Mouse (Mus musculus): ENCODE measurements around the gene Tm7sf2.
"Not testable (repeated sequence)": the region's sequence is repeated elsewhere in the genome, so short reads cannot be mapped to it uniquely, and the experiment has no call there.

Gene Tm7sf2

DNA sequence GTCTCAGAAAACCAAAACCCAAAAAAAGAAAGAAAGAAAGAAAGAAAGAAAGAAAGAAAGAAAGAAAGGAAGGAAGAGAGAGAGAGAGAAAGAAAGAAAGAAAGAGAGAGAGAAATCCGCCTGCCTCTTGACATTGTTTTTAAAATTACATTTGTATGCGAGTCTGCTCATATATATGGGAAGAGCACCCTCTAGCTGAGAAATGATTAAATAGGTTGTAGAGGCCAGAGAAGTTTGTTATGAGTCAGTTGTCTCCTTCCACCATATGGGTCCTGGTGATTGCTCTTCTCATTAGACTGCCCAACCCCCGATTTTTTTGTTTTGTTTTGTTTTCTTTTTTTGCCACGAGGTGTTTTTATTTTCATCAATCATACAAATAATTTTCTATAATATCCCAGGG is 24.1 kb downstream of the Tm7sf2 start:
- not testable (repeated sequence) for DNase-seq (ENCODE audit: low spot score in 2 of 2)

DNA sequence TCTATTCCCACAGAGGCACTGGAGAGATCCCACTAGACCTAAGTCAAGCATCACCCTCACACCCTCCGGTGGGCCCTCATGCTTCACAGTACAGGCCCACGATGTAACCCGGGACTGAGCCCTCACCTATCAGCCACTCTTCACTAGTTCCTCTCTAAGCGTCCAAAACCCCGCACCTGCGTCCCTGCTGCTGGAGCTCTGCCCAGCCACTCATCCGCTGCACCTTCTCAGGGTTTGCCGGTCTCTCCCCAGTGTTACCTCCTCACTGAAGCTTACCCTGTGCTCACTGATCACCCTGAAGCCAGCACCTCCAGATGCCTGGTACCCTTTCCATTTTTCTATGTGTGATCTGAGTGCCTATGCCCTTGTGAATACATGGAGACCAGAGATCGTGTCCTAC is 25.9 kb downstream of the Tm7sf2 start:
- no peak for DNase-seq (ENCODE audit: low spot score in 2 of 2)

DNA sequence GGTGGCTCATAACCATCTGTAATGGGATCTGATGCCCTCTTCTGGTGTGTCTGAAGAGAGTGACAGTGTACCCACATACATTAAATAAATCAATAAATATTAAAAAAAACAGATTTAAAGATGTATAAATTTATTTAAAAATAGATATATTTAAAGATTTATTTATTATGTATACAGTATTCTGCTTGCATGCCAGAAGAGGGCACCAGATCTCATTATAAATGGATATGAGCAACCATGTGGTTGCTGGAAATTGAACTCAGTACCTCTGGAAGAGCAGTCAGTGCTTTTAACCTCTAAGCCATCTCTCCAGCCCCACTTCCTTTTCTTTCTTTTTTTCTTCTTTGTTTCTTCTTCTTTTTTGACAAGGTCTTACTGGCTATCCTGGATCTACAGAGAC is 28.2 kb downstream of the Tm7sf2 start:
- no peak for DNase-seq (ENCODE audit: low spot score in 2 of 2)

DNA sequence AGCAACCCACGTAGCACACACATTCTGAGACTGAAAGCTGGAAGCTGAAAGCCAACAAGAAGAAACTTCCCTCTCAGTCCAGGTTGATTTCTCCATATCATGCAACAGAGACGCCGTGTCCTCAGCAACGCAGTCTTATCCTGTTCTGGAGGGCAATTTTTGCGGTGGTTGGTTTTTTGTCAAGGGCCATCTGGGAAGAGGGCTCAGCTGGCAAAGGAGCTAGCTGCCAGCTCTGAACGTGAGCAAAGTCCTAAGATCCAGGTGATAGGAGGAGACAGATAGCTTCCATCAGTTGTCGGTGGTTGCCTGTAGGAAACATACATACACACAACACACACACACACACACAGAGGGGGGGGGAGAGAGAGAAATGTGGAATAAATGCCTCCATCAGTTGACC is 29.8 kb downstream of the Tm7sf2 start:
- DNase-seq (ENCODE audit: low spot score in 2 of 2) = no peak

DNA sequence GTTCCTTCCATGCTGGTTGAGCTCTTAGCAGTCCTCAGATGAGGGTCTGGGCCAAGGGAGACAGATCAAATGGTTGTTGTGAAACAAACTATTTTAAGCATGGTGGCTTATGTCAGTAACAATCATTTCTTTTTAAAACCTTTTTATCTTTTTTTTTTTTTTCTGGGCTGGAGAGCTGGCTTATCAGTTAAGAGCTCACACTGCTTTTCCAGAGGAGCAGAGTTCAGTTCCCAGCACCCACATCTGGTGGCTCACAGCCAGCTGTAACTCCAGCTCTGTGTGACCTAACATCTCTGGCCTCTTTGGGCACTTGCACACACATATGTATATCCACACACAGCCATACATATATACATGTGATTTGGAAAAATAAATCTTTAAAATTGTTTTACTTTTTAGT is 30.5 kb downstream of the Tm7sf2 start:
- no peak for DNase-seq (ENCODE audit: low spot score in 2 of 2)

DNA sequence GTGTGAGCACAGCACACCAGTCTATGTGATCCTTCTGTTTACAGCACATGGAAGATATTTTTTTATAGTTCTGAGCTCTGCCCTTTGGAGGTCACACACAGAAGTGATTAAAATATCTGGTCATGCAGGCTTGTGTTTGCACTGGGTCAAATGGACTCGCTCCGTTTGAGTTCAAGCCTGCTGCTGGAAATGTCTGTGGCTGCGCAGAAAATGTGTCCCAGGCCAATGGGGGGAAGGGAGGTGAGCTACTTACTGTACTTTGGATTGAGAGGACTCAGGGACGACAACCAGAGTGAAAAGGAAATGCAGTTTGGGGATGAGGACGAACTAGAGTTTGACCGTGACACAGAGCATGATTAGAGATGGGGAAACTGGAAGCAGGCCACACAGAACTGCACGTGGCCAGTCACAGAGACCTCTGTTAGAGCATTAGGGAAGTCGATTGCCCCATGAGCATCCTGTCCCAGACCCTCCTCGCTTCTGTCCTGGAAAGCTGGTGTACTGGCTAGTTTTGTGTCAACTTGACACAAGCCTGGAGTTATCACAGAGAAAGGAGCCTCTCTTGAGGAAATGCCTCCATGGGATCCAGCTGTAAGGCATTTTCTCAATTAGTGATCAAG is 32.1 kb downstream of the Tm7sf2 start:
- no peak for DNase-seq (ENCODE audit: low spot score in 2 of 2)

DNA sequence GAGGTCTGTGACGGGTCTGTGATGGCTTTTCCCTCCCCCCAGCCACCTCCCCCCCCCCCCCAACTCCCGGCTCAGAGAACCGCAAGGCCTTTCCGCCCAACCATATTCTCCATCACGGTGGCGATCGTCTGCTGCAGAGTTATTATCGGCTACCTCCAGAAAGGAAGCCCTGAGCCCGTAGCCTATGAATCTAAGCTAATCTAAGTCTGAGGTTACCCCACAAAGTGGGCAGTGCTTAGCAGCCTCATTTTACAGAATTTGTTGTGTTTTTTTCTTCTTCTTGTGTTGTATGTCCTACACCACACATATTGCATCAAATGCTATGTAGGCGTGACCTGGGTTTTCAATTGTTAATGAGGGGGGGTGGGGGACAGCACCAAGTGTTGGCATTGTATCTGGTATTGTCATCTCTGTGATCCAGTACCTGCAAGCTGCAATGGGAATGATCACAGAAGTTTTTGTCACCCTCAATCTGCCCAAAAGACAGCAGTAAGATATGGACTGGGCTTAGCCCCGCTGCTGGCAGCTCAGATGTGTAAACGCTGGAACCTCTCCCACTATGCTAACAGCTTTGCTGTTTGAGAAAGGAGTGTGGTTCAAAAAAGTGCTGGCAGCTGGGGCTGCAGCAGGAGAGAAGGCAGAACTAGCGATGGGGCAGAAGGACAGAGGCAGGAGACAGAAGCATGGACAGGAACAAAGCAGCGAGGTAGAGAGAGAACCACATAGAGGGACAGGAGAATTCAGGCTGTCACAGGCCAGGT is 37.5 kb downstream of the Tm7sf2 start:
- no peak for DNase-seq (ENCODE audit: low spot score in 2 of 2)

DNA sequence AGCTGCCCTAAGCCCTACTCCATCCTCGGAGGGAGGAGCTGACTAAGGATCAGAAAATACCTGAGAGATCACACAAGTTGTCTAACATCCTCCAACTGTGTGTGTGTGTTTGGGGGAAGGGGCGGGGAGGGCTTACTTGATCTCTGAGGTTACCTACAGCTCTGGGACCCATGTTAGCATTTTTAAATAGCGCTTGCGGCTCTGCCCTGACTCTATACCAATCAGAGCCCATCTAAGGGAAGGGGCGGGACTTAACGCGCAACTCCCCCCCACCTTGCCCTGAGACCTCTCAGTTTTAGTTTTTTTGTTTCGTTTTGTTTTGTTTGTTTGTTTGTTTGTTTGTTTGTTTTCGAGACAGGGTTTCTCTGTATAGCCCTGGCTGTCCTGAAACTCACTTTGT is 38.7 kb downstream of the Tm7sf2 start:
- no peak for DNase-seq (ENCODE audit: low spot score in 2 of 2)

DNA sequence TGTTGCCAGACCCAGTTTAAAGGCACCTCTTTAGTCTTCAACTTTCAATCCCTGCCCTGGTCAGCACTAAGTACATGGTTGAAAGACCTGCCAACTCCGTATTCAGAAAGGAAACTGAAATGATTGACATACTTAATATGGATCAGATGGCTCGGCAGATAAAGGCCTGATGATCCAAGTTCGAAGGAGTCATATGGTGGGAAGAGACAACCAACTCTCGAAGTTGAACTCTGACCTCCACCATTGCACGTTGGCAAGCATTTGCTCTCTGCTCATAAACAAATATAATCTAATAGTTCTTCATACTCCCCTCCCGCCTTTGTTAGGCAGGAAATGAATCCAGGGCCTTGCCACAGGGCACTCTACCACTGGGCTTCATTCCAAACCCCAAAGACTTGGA is 39.2 kb downstream of the Tm7sf2 start:
- no peak for DNase-seq (ENCODE audit: low spot score in 2 of 2)

DNA sequence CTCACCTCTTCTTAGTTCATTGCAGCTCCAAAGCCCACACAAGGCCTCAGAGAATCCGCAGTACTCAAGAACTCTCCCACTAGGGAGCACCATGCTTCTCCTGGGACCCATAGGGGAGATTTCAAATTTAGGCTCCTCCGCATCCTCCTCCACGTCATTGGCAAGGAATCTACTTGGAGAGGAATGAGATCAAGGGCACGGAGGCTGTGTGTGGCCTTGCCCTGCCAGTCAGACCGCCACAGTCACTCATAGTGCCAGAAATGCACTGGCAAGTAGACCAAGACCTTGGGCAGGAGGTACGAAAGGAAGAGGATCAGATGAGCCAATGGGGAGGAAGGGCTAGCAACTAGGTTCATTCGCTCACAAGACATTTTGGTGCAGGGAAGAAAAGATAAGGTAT is 44.2 kb downstream of the Tm7sf2 start:
- no peak for DNase-seq (ENCODE audit: low spot score in 2 of 2)

DNA sequence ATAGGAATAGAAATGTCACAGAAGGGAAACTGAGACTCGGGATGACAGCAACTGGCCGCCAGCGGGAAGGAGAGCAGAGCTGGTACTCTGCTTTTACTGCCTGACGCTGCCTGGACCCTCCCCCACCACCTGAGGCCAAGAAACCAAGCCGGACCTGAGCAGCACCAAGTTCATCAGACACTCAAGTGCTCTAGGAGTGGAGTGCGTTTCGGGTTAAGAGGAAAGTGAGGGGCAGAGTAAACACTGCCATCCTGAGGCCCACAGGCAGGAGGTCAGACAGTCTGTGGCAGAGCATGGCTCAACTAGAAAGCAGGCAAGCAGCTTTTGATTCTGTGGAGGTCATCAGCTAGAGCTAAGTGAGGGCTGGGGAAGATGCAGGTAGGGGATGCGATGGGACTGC is 45.1 kb downstream of the Tm7sf2 start:
- DNase-seq (ENCODE audit: low spot score in 2 of 2) = no peak

DNA sequence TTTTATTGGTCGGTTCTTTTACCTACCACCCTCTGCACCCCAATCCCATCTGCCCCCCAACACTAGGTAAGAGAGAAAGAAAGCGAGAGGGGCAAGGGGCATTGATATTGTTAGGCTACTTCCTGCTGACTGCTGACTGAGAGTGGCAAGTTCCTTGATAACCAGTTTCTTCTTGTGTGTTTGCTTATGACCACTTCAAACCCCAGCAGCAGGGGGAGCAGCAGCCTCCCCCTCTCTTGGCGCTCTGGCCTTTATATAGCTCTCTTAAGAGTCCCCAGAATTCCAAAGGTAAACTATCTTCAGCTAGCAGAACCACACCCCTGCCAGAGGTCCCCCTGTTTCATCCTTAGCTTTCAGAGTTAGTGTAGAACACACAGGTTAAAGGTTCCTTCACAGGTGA is 47.9 kb downstream of the Tm7sf2 start:
- DNase-seq (ENCODE audit: low spot score in 2 of 2) = no peak

DNA sequence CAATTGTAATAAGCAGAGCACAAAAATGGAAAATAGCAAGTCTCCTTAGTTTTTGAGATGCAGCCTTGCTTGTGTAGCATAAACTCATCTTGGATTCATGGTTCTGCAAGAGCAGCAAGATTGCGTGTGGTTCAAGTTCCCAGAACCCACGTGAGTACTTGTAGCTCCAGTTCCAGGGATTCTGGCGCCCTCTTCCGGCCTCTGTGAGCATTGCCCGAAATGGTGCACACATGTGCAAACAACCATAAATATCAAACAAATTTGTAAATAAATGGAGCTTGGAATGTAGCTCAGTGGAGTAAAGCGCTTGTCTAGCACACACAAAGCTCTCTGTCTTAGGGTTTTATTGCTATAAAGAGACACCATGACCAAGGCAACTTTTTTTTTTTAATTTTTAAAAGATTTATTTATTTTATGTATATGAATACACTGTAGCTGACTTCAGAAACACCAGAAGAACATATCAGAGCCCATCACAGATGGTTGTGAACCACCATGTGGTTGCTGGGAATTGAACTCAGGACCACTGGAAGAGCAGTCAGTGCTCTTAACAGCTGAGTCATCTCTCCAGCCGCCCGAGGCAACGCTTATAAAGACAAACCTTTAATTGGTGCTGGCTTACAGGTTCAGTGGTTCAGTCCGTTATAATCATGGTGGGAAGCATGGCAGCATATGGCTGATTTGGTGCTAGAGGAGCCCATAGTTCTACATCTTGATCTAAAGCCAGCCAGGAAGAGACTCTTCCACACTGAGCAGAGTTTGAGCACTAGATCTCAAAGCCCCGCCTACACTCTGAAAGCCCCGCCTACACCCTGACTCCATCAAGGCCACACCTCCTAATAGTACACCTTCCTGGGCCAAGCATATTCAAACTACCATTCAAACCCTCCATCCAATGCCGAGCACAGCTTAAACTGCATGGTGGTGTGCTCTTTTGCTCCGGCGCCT is 49.8 kb downstream of the Tm7sf2 start:
- peak; percentile 76 for DNase-seq (ENCODE audit: low spot score in 2 of 2)

DNA sequence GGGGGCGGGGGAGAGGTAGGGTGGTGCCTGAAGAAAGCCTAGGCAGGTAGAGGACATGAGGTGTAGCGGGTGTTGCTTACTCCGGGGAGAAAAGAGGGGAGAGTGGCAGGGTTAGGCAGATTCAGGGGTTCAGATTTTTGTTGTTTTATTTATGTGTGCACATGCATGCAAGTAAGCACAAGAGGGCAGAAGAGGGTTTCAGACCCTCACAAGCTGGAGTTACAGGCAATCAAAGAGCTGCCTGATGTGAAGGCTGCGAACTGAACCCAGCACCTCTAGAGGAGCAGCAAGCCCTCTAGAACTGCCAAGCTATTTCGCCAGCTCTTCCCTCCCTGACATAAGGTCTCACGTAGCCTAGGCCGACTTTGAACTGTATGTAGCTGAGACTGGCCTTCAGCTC is 51.6 kb downstream of the Tm7sf2 start:
- DNase-seq (ENCODE audit: low spot score in 2 of 2) = no peak

DNA sequence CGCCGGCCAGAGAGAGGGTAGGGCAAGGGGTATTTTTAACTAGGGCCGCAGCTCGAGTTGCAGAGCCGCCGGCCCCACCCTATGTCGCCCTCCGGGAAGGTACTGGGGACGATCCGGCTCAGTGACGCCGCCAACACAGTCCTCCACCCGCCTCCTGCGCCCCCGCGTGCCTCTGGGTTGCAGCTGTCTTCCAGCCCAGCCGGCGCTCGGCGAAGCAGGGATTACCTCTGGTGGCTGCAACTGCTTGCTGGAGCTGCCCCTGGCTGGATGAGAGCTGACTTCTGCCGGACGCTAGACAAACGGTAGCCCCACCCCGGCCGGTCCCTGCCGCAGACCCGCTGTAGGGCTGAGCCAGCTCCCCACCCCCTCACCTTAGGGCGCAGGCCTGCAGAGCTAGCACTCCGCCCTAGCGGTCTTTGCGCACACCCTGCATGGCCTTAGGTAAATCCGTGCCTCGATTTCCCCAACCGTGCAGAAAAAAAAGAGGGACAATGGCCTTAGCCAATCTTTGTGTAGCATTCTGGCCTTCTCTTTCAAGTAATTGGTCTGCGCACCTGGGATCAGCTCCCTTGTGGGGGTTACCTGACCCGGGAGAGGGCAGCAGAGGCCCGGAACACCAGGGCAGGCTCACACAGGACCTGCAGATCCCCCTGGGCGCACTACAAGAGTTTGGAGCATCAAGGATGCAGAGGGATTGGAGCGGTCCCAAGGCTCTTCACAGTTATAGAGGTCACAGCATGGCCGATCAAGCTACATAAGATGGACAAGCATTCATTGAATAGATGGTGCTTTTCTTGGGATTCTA is 52.5 kb downstream of the Tm7sf2 start, which contains the start of gene Capn1:
Gene Capn1, minus strand, starts transcription at position 387 of the 805 bp plus-strand sequence.
- peak; percentile 35 to 56 for DNase-seq (ENCODE audit: low spot score in 2 of 2)

DNA sequence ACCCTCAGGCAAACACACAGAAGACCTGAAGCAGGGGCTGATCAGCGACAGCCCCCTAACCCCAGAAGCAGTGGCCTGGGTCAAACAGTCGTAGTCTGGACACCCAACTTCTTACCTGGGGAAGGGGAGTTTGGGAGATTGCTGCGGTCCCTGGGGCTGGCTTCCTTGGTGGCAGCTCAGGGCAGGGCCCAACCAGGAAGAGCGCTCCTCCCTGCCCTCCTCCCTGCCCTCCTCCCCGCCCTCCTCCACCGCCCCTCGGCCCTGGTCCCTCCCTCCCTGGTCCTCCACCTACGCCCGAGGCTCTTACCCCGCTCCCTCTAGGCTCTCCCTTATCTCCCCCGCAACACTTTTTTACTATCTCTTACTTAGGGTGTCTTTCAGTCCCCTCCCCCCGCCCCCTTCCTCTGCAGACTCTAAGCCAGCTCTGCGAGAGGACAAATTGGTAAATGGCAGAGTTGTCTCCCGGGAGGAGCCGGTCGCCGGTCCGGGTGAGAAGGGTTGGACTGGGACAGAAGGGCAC is 53.1 kb downstream of the Tm7sf2 start:
- no peak for DNase-seq (ENCODE audit: low spot score in 2 of 2)

DNA sequence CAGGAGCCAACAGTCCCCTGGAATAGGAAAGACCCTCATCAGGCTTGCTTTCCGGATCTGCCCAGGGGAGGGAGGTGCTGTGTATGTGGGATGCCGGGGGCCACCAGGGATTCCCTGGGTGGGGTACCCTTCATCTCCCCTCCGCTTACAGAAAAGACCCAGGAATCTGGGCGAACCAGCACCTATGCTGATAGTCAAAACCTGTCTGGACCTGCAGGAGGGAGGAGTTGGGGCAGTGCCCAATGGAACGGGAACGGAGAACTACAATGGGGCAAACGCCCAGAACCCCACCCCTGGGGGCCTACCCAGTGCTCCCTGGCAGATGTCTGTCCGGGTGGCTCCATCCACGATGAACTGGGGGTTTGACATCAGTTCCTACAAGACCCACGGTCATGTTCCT is 54.5 kb downstream of the Tm7sf2 start:
- no peak for DNase-seq (ENCODE audit: low spot score in 2 of 2)

All from right cerebral cortex, postnatal 36 days (tissue).